Mouse (Mus musculus) stomach, postnatal 0 days (tissue): Measurements from ENCODE around the gene Hist1h3g. TPM values are rescaled to one million over a fixed set of nuclear protein-coding genes. Genes with fewer than 3 reads are reported as not detected.
A peak's percentile ranks its signal among the peaks of the same experiment; 100 is the strongest.
"Not testable (repeated sequence)": the region's sequence is repeated elsewhere in the genome, so short reads cannot be mapped to it uniquely, and the experiment has no call there.

ENCODE experiments used
- ATAC-seq: fragments of 200-750 bp; cut with Nextera tagmentation; 2 replicates; pipeline ENCODE4 v1.8.0; 2017; ENCODE audit not compliant: low FRiP score, low TSS enrichment
- DNase-seq: peaks from one replicate; pipeline ENCODE4 v3.0.0-alpha.2; 2016; ENCODE audit warnings: low spot score
- H3K27ac ChIP-seq: fragments of 300-500 bp; sonication (generic); replicated peaks from 2 replicates; pipeline ENCODE4 v1.5.1; 2014; ENCODE audit warnings: mild to moderate bottlenecking, control low read depth
- H3K27me3 ChIP-seq: fragments of 300-500 bp; sonication (generic); 2 replicates; pipeline ENCODE4 v1.6.1; 2014; ENCODE audit warnings: low read length; ENCODE audit not compliant: control insufficient read depth, insufficient read depth
- H3K36me3 ChIP-seq: fragments of 300-500 bp; sonication (generic); 2 replicates; pipeline ENCODE4 v1.6.1; 2014; ENCODE audit warnings: low read length, mixed read lengths; ENCODE audit not compliant: control insufficient read depth, insufficient read depth
- H3K4me1 ChIP-seq: fragments of 300-500 bp; sonication (generic); replicated peaks from 2 replicates; pipeline ENCODE4 v1.6.1; 2014; ENCODE audit warnings: antibody characterized with exemption; ENCODE audit not compliant: control insufficient read depth, insufficient read depth
- H3K4me2 ChIP-seq: fragments of 300-500 bp; sonication (generic); replicated peaks from 2 replicates; pipeline ENCODE4 v1.6.1; 2014; ENCODE audit warnings: low read depth, mild to moderate bottlenecking, control low read depth, moderate library complexity
- H3K4me3 ChIP-seq: fragments of 300-500 bp; sonication (generic); 2 replicates; pipeline ENCODE4 v1.5.1; 2014; ENCODE audit warnings: low read depth, low read length, control low read depth
- H3K9ac ChIP-seq: fragments of 300-500 bp; sonication (generic); 2 replicates; pipeline ENCODE4 v1.6.1; 2014; ENCODE audit warnings: mild to moderate bottlenecking, low read length, control low read depth, mixed read lengths
- H3K9me3 ChIP-seq: fragments of 300-500 bp; sonication (generic); 2 replicates; pipeline ENCODE4 v1.6.1; 2016; ENCODE audit warnings: low read length; ENCODE audit not compliant: control insufficient read depth
- CTCF ChIP-seq: IDR thresholded peaks from 2 replicates; pipeline ENCODE4 v1.5.1; 2016; ENCODE audit warnings: antibody characterized with exemption, low read depth, mild to moderate bottlenecking, moderate library complexity
- EP300 ChIP-seq: optimal IDR thresholded peaks from 2 replicates; pipeline ENCODE3; 2016; ENCODE audit warnings: antibody characterized with exemption
- WGBS: fragments of 180-500 bp; shearing (Covaris S2); extraction: QIAGEN DNeasy Blood & Tissue Kit; methylation state at CpG from one replicate; pipeline ENCODE4 v1.1.7; 2014; 5-methylcytosine and 5-hydroxymethylcytosine counted together
- polyA plus RNA-seq: library from polyadenylated mRNA; unstranded; fragments of >200 nt; fragmentation: Nextera tagmentation; extraction: Ambion mirVana; gene quantifications from 2 replicates; pipeline ENCODE4 v1.2.1, GENCODE M21; 2015

Gene Hist1h3g
- polyA plus RNA-seq, 1 experiment from 2014 or later: 3.4 TPM

GRCm38 (mm10) chr13:23534368-23535131 is 672 bp upstream of the Hist1h3g start:
- DNase-seq: no peak
- no peaks in the 10 kb centered on the region for H3K36me3 ChIP-seq
- H3K9ac ChIP-seq: peak overlapping the region; percentile 57
- no peaks in the 10 kb centered on the region for H3K9me3 ChIP-seq
- peak overlapping the region; percentile 73 for H3K4me2 ChIP-seq
- H3K27ac ChIP-seq: peak overlapping the region; percentile 74
- under 1% methylated on average over 15 of the region's 15 CpGs for WGBS
- no peak for TF ChIP-seq CTCF
- TF ChIP-seq EP300: no peak
- H3K4me3 ChIP-seq: peak overlapping the region; percentile 45
- no peaks in the 10 kb centered on the region for H3K27me3 ChIP-seq
- no peaks in the 10 kb centered on the region for H3K4me1 ChIP-seq
- ATAC-seq: no peak

DNA sequence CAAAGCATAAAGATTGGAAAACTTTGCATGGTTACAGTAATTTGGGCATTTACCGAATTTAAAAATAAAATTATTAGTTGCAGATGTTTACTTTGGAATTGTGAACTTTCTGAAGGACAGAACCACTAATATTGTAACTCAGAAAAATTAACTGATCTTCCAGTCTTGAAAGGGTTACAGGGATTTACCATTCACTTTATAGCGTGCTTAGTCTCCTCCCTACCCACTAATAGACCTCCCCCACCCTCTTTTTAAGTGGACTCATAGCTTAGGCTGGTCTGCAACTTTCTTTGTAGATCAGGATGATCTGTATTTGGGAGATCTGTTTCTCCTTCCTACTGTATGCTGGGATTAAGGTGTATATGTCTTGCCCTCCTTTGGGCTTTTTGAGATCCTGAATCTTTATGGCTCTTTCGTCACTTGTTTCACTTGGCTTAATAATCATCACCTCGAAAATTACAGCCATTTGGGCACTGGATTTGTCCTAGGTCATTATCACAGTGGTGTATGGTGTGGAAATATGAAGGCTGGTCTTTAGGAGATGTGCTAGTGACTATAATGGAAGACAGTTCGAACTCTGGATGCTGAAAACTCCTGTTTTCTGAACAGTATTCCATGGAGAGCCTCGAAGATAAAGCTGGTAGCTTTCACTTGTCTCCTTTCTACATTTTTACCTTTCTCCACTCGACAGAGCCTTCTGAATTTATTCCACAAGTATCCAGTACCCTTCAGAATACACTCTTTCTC is 1.0 kb downstream of the Hist1h3g start:
- ATAC-seq: no peak
- H3K9ac ChIP-seq: peak overlapping the region; percentile 35; the same call in 1 of the 2 replicates
- WGBS: 14% methylated on average over 7 of the region's 7 CpGs
- peak overlapping the region; percentile 45 for H3K4me3 ChIP-seq
- H3K36me3 ChIP-seq: no peaks in the 10 kb centered on the region
- H3K4me1 ChIP-seq: no peaks in the 10 kb centered on the region
- H3K4me2 ChIP-seq: peak overlapping the region; percentile 73
- no peaks in the 10 kb centered on the region for H3K27me3 ChIP-seq
- DNase-seq: no peak
- H3K9me3 ChIP-seq: no peaks in the 10 kb centered on the region
- no peak for TF ChIP-seq EP300
- TF ChIP-seq CTCF: no peak
- no peak overlapping the region for H3K27ac ChIP-seq

DNA sequence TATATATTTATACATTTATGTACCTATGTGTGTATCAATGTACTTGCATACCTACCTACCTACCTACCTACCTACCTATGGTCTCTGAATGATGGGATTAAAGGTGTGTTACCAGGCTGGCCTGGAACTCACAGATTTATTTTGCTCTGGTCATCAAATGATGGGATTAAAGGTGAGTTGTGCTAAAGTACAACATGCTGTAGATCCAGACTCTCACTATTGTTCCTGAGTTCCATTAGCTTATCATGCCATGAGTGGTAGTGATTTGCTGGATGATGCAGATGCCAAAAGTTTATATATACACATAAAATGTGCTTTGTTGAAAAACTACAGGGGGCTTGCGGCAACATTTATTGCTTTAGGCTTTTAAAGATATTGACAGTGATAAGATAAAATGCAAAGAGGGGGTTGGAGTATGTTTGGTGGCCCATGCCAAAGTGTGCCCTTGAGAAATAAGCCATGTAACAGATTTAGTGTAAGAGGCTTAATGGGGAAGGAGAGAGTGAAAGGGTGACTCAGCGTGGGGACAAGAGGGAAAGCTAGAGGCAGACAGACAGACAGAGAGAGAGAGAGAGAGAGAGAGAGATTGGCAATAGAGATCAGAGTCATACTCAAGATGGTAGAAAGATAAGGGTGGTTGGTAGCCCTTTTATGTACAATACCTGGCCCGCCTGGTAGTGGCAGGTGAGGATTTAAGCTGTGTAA is 1.9 kb downstream of the Hist1h3g start:
- H3K27me3 ChIP-seq: no peaks in the 10 kb centered on the region
- H3K4me2 ChIP-seq: no peak overlapping the region
- WGBS: 69% methylated on average over 3 of the region's 3 CpGs
- no peak overlapping the region for H3K27ac ChIP-seq
- no peaks in the 10 kb centered on the region for H3K4me1 ChIP-seq
- ATAC-seq (no peak), DNase-seq (no peak)
- TF ChIP-seq EP300: no peak
- no peak for TF ChIP-seq CTCF
- no peaks in the 10 kb centered on the region for H3K9me3 ChIP-seq
- H3K36me3 ChIP-seq: no peaks in the 10 kb centered on the region
- H3K4me3 ChIP-seq: no peak overlapping the region
- H3K9ac ChIP-seq: no peak overlapping the region

GRCm38 (mm10) chr13:23538249-23538648 is 3.0 kb downstream of the Hist1h3g start:
- no peaks in the 10 kb centered on the region for H3K4me1 ChIP-seq

DNA sequence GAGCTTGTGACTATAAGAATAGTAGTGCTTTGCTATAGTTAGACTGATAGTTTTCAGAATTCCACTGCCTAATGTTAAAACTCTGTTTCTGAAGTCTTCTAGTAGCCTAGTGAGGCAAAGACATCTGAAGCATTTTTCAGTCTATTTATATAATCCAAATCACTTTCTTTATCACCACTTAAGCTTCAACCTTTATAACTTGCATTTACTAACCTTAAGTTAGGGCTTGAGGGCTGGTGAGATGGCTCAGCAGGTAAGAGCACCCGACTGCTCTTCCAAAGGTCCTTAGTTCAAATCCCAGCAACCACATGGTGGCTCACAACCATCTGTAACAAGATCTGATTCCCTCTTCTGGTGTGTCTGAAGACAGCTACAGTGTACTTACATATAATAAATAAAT is 4.6 kb downstream of the Hist1h3g start:
- not testable (repeated sequence) for H3K36me3 ChIP-seq, H3K9me3 ChIP-seq, H3K4me2 ChIP-seq, H3K27me3 ChIP-seq, H3K27ac ChIP-seq, ATAC-seq, DNase-seq, H3K4me1 ChIP-seq, H3K9ac ChIP-seq, H3K4me3 ChIP-seq
- 67% methylated on average over 1 of the region's 1 CpGs for WGBS

More at GRCm38 (mm10) chr13:23538249-23538648, 3.0 kb downstream of the Hist1h3g start:
- Histone ChIP-seq H3K27ac (no peak overlapping the region), H3K9ac (no peak overlapping the region), H3K4me3 (no peak overlapping the region), H3K4me2 (no peak overlapping the region), H3K27me3 (no peaks in the 10 kb centered on the region), H3K9me3 (no peaks in the 10 kb centered on the region), H3K36me3 (no peaks in the 10 kb centered on the region)
- ATAC-seq: no peak
- no peak for DNase-seq
- TF ChIP-seq CTCF (no peak), EP300 (no peak)
- WGBS: 69% methylated on average over 5 of the region's 5 CpGs
